In the genomic region with DNA sequence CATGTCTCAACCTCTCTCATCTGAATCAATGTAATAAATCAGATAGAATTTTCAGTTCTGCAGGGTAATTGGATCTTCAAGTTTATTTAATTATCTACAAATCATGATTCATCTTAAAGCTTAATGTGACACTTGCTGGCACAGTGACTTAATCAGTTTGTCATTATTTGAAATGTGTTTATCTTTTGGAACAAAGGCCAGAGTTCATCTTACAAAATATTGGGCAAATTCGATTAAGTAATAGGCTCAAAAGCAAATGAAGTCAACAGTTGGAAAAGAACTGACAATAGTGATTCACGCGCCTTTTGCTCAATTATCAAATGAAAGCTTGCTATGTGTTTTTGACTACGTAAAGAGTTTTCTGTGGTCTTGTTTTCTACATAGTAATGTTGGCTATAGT, we compare ENCODE assay signal across 31 mouse cellular contexts.
"Had no signal": no experiment of that assay in that cellular context is flagged by ENCODE, and none has a peak within 500 bp of the region (broad histone marks: within the 10 kb centered on the region; RNA-seq: fewer than 3 reads in every experiment).

No protein-coding gene starts in this region.

- H3K36me3 ChIP-seq: limb, embryonic 10.5 days; limb, embryonic 12.5 days; limb, embryonic 13.5 days; limb, embryonic 15.5 days; liver, embryonic 13.5 days; liver, embryonic 15.5 days; lung, embryonic 15.5 days; midbrain, embryonic 10.5 days; midbrain, embryonic 12.5 days; midbrain, embryonic 13.5 days; midbrain, embryonic 15.5 days had no signal

- H3K27ac ChIP-seq: left cerebral cortex, adult 2 months; limb, embryonic 10.5 days; limb, embryonic 12.5 days; limb, embryonic 13.5 days; limb, embryonic 15.5 days; liver, embryonic 13.5 days; liver, embryonic 14.5 days; liver, embryonic 15.5 days; lung, embryonic 15.5 days; macrophage; midbrain, embryonic 10.5 days; midbrain, embryonic 12.5 days; midbrain, embryonic 13.5 days; midbrain, embryonic 15.5 days had no signal

- H3K9me3 ChIP-seq: limb, embryonic 10.5 days; limb, embryonic 12.5 days; limb, embryonic 13.5 days; limb, embryonic 15.5 days; liver, embryonic 13.5 days; liver, embryonic 15.5 days; lung, embryonic 15.5 days; midbrain, embryonic 10.5 days; midbrain, embryonic 12.5 days; midbrain, embryonic 13.5 days; midbrain, embryonic 15.5 days had no signal

- DNase-seq: left cerebral cortex, postnatal 4 days; liver; liver, embryonic 13.5 days; liver, postnatal 0 days; lung, adult 18-20 months; lung, adult 2 months; lung, embryonic 14.5 days; lung, postnatal 10 days; lung, postnatal 14 days; lung, postnatal 36 days; lung, postnatal 4 days; midbrain, embryonic 14.5 days had no signal

- H3K9ac ChIP-seq: limb, embryonic 12.5 days; limb, embryonic 13.5 days; limb, embryonic 15.5 days; liver, embryonic 13.5 days; liver, embryonic 14.5 days; liver, embryonic 15.5 days; liver, postnatal 0 days; lung, embryonic 14.5 days; lung, embryonic 15.5 days; midbrain, embryonic 12.5 days; midbrain, embryonic 13.5 days; midbrain, embryonic 15.5 days had no signal

- H3K27me3 ChIP-seq: limb, embryonic 12.5 days; limb, embryonic 13.5 days; limb, embryonic 15.5 days; liver, embryonic 13.5 days; liver, embryonic 15.5 days; lung, embryonic 15.5 days; megakaryocyte, embryonic 14.5 days; midbrain, embryonic 12.5 days; midbrain, embryonic 13.5 days; midbrain, embryonic 15.5 days had no signal

- ATAC-seq: liver, postnatal 0 days; lung, postnatal 0 days; midbrain, embryonic 13.5 days; midbrain, embryonic 15.5 days; midbrain, embryonic 16.5 days had no signal

- H3K4me2 ChIP-seq: limb, embryonic 12.5 days; limb, embryonic 13.5 days; limb, embryonic 15.5 days; liver, embryonic 11.5 days; liver, embryonic 13.5 days; liver, embryonic 15.5 days; lung, embryonic 14.5 days; lung, embryonic 15.5 days; midbrain, embryonic 11.5 days; midbrain, embryonic 12.5 days; midbrain, embryonic 13.5 days; midbrain, embryonic 15.5 days had no signal

- H3K4me3 ChIP-seq: left cerebral cortex, adult 2 months; limb, embryonic 10.5 days; limb, embryonic 12.5 days; limb, embryonic 13.5 days; limb, embryonic 15.5 days; liver, embryonic 13.5 days; liver, embryonic 15.5 days; lung, embryonic 15.5 days; megakaryocyte, embryonic 14.5 days; midbrain, embryonic 10.5 days; midbrain, embryonic 12.5 days; midbrain, embryonic 13.5 days; midbrain, embryonic 15.5 days; myocyte had no signal

- H3K4me1 ChIP-seq: limb, embryonic 10.5 days; limb, embryonic 12.5 days; limb, embryonic 13.5 days; limb, embryonic 15.5 days; liver, embryonic 13.5 days; liver, embryonic 15.5 days; lung, embryonic 15.5 days; megakaryocyte, embryonic 14.5 days; midbrain, embryonic 10.5 days; midbrain, embryonic 12.5 days; midbrain, embryonic 13.5 days; midbrain, embryonic 15.5 days had no signal
